26 mouse cellular contexts compared by ENCODE assay signal in the genomic region with DNA sequence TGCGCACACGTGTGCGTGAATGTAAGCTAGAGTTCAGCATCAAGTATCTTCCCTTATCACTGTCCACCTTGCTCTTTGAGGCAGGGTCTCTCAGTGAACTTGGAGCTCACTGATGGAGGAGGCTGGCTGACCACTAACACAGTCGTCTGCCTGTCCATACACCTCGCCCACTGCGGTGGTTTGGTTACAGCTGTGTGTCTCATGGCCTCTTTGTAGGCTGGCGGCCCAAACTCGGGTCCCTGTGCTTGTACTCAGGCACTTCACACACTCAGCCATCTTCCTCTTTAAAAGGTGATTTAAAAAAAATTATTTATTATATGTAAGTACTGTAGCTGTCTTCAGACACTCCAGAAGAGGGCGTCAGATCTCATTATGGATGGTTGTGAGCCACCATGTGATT. TPM values are rescaled to one million over a fixed set of nuclear protein-coding genes. Genes with fewer than 3 reads are reported as not detected.
A peak's percentile ranks its signal among the peaks of the same experiment; 100 is the strongest.
DNase-seq lines count a peak whose midpoint lies in the region; ATAC-seq and TF ChIP-seq lines count a peak whose summit lies in the region.
"Had no signal": no experiment of that assay in that cellular context is flagged by ENCODE, and none has a peak within 500 bp of the region (broad histone marks: within the 10 kb centered on the region; RNA-seq: fewer than 3 reads in every experiment).

No protein-coding gene starts in this region.

- no peaks in the 10 kb centered on the region for H3K9me3 ChIP-seq in megakaryocyte, embryonic 14.5 days
- no peaks in the 10 kb centered on the region for H3K9me3 ChIP-seq in liver, embryonic 13.5 days (replicated peaks)
- H3K9me3 ChIP-seq: forebrain, embryonic 13.5 days; heart, embryonic 10.5 days; hindbrain, embryonic 12.5 days; intestine, embryonic 15.5 days; limb, embryonic 10.5 days; limb, embryonic 15.5 days had no signal

- TF ChIP-seq CTCF in layer of hippocampus, adult 2 months (conservative IDR thresholded peaks at IDR 0.05) = peak; percentile 30

- no peak for ATAC-seq in megakaryocyte, adult 5-6 weeks (ENCODE audit: poor library complexity, severe bottlenecking)
- ATAC-seq in liver, embryonic 13.5 days (ENCODE audit: low read depth) = no peak
- ATAC-seq: forebrain, embryonic 13.5 days; hindbrain, postnatal 0 days; intestine, embryonic 15.5 days; midbrain, embryonic 16.5 days; Patski had no signal

- H3K4me2 ChIP-seq in liver, embryonic 13.5 days = no peak overlapping the region
- H3K4me2 ChIP-seq: forebrain, embryonic 13.5 days; hindbrain, embryonic 12.5 days; intestine, embryonic 15.5 days; limb, embryonic 15.5 days; lung, embryonic 14.5 days; midbrain, embryonic 11.5 days had no signal

- peaks cover 77% of the 10 kb centered on the region for H3K36me3 ChIP-seq in megakaryocyte, embryonic 14.5 days (replicated peaks; ENCODE audit: low read length)
- H3K36me3 ChIP-seq in liver, embryonic 13.5 days = peaks cover 9% of the 10 kb centered on the region
- H3K36me3 ChIP-seq: hindbrain, embryonic 12.5 days; intestine, embryonic 15.5 days had no signal

- 83% methylated on average over 9 of the region's 9 CpGs for WGBS in liver, embryonic 13.5 days (ENCODE audit: insufficient replicate concordance)

- H3K4me3 ChIP-seq in layer of hippocampus, adult 2 months = no peak overlapping the region
- H3K4me3 ChIP-seq in megakaryocyte, embryonic 14.5 days (replicated peaks) = peak overlapping the region; percentile 18
- H3K4me3 ChIP-seq in liver, embryonic 13.5 days (replicated peaks) = no peak overlapping the region
- H3K4me3 ChIP-seq: forebrain, embryonic 13.5 days; heart, embryonic 10.5 days; hindbrain, embryonic 12.5 days; intestine, embryonic 15.5 days; limb, embryonic 10.5 days; limb, embryonic 15.5 days had no signal

- H3K4me1 ChIP-seq in megakaryocyte, embryonic 14.5 days = peaks cover 80% of the 10 kb centered on the region
- H3K4me1 ChIP-seq in liver, embryonic 13.5 days (replicated peaks) = peaks cover 39% of the 10 kb centered on the region
- H3K4me1 ChIP-seq: hindbrain, embryonic 12.5 days had no signal

- peak overlapping the region; percentile 76; the same call in 1 of the 2 replicates for H3K27ac ChIP-seq in layer of hippocampus, adult 2 months
- peak overlapping the region; percentile 36 for H3K27ac ChIP-seq in liver, embryonic 13.5 days
- H3K27ac ChIP-seq: forebrain, embryonic 13.5 days; heart, embryonic 10.5 days; hindbrain, embryonic 12.5 days; hindbrain, postnatal 0 days; intestine, embryonic 15.5 days; limb, embryonic 10.5 days; limb, embryonic 15.5 days had no signal

- no peaks in the 10 kb centered on the region for H3K27me3 ChIP-seq in megakaryocyte, embryonic 14.5 days (replicated peaks)
- H3K27me3 ChIP-seq in liver, embryonic 13.5 days = no peaks in the 10 kb centered on the region
- H3K27me3 ChIP-seq: forebrain, embryonic 13.5 days; hindbrain, embryonic 12.5 days; intestine, embryonic 15.5 days; limb, embryonic 15.5 days; Patski had no signal

- no peak overlapping the region for H3K9ac ChIP-seq in liver, embryonic 13.5 days
- H3K9ac ChIP-seq: forebrain, embryonic 13.5 days; hindbrain, embryonic 12.5 days; intestine, embryonic 15.5 days; limb, embryonic 15.5 days; lung, embryonic 14.5 days had no signal

- DNase-seq in heart, adult 11 months = peak; percentile 72
- DNase-seq in heart, postnatal 4 days = no peak
- DNase-seq in layer of hippocampus, adult 2 months (ENCODE audit: low spot score in 2 of 2) = no peak
- no peak for DNase-seq in layer of hippocampus, postnatal 36 days
- no peak for DNase-seq in liver, embryonic 13.5 days
- DNase-seq in frontal cortex, postnatal 10 days (ENCODE audit: low spot score in 2 of 2) = no peak
- DNase-seq: cerebellum, adult 8-10 months; cerebellum, postnatal 25 days; gastrocnemius, postnatal 36 days; kidney, adult 8-10 months; kidney, postnatal 4 days; spleen, adult 18-20 months; thymus, postnatal 4 days had no signal

RNA-seq across cellular contexts. Expression of a gene that starts 59.5 kb away (rescaled TPM):
- total RNA-seq in heart, postnatal 4 days (2021) = 100 to 1,000 TPM in 1 of 2 experiments, 10 to 100 TPM in 1; 99.0 to 102 TPM
- total RNA-seq in layer of hippocampus, adult 2 months (2021) = 100 to 1,000 TPM; 125 to 129 TPM
- 100 to 1,000 TPM; 124 TPM for total RNA-seq in layer of hippocampus, postnatal 36 days (2021)
- 1.3 and 6.1 TPM in 2 replicates for polyA plus RNA-seq in megakaryocyte, embryonic 14.5 days (2012; ENCODE audit: insufficient read depth, low replicate concordance)
- total RNA-seq in megakaryocyte, adult 5-6 weeks (2015) = 235 and 240 TPM in 2 replicates
- total RNA-seq in megakaryocyte, adult 5-6 weeks (2017) = 317 and 336 TPM in 2 replicates
- polyA plus RNA-seq in liver, embryonic 13.5 days (2015; fragmentation: Nextera tagmentation; extraction: Ambion mirVana) = 29.5 and 34.7 TPM in 2 replicates
